Mouse (Mus musculus): ENCODE data around the gene Nisch.

GRCm38 (mm10) chr14:31215157-31216002 is 1.4 kb downstream of the Nisch start:
- TF ChIP-seq POLR2A (IDR thresholded peaks at IDR 0.05; ENCODE audit: borderline replicate concordance, low read depth, low read length) (no peak), CTCF (IDR thresholded peaks at IDR 0.05; ENCODE audit: low read depth, low read length) (peak; percentile 33; the same call in 1 of the 2 replicates)
